Mouse (Mus musculus): ENCODE data around the gene Noxa1. TPM values are rescaled to one million over a fixed set of nuclear protein-coding genes. Genes with fewer than 3 reads are reported as not detected.

The Noxa1 gene
- polyA plus RNA-seq (2012; rRNA removed): 0.13 and 0.18 TPM in 2 replicates

GRCm38 (mm10) chr2:25095109-25095850 lies at the start of gene Noxa1:
TSS of gene Noxa1 (minus strand) at chr2:25095149.
- DNase-seq (ENCODE audit: low spot score): no peak

- no peak for DNase-seq (ENCODE audit: low spot score)
These were observed 47.0 kb upstream of the Noxa1 start for GRCm38 (mm10) chr2:25141921-25142320.

GRCm38 (mm10) chr2:25141185-25141584 lies 46.2 kb upstream of the Noxa1 start:
- DNase-seq (ENCODE audit: low spot score): no peak

GRCm38 (mm10) chr2:25137832-25138231 lies 42.9 kb upstream of the Noxa1 start:
- no peak for DNase-seq (ENCODE audit: low spot score)

GRCm38 (mm10) chr2:25131601-25132000 lies 36.7 kb upstream of the Noxa1 start:
- no peak for DNase-seq (ENCODE audit: low spot score)

- no peak for DNase-seq (ENCODE audit: low spot score)
These were observed 33.1 kb upstream of the Noxa1 start for GRCm38 (mm10) chr2:25128072-25128471.

GRCm38 (mm10) chr2:25127206-25127605 lies 32.3 kb upstream of the Noxa1 start:
- DNase-seq (ENCODE audit: low spot score): peak; percentile 61

GRCm38 (mm10) chr2:25126011-25127010 lies 31.4 kb upstream of the Noxa1 start:
- no peak for DNase-seq (ENCODE audit: low spot score)

- no peak for DNase-seq (ENCODE audit: low spot score)
These were observed 30.2 kb upstream of the Noxa1 start for GRCm38 (mm10) chr2:25125146-25125545.

GRCm38 (mm10) chr2:25124411-25124810 lies 29.5 kb upstream of the Noxa1 start:
- DNase-seq (ENCODE audit: low spot score): no peak

GRCm38 (mm10) chr2:25123527-25123926 lies 28.6 kb upstream of the Noxa1 start:
- no peak for DNase-seq (ENCODE audit: low spot score)

GRCm38 (mm10) chr2:25122666-25123065 lies 27.7 kb upstream of the Noxa1 start:
- DNase-seq (ENCODE audit: low spot score): no peak

- DNase-seq (ENCODE audit: low spot score): no peak
These were observed 26.0 kb upstream of the Noxa1 start for GRCm38 (mm10) chr2:25120963-25121362.

GRCm38 (mm10) chr2:25115442-25115841 lies 20.5 kb upstream of the Noxa1 start:
- no peak for DNase-seq (ENCODE audit: low spot score)

GRCm38 (mm10) chr2:25114308-25114707 lies 19.4 kb upstream of the Noxa1 start:
- DNase-seq (ENCODE audit: low spot score): no peak

GRCm38 (mm10) chr2:25111184-25111791 lies 16.3 kb upstream of the Noxa1 start:
- DNase-seq (ENCODE audit: low spot score): no peak

GRCm38 (mm10) chr2:25110505-25111183 lies 15.7 kb upstream of the Noxa1 start:
- DNase-seq (ENCODE audit: low spot score): no peak

- no peak for DNase-seq (ENCODE audit: low spot score)
These were observed 14.5 kb upstream of the Noxa1 start for GRCm38 (mm10) chr2:25109487-25109886.

- DNase-seq (ENCODE audit: low spot score): no peak
These were observed 11.1 kb upstream of the Noxa1 start for GRCm38 (mm10) chr2:25106045-25106444.

- DNase-seq (ENCODE audit: low spot score): no peak
These were observed 9.2 kb upstream of the Noxa1 start for GRCm38 (mm10) chr2:25104122-25104521.

GRCm38 (mm10) chr2:25099703-25100102 lies 4.8 kb upstream of the Noxa1 start:
- DNase-seq (ENCODE audit: low spot score): no peak

GRCm38 (mm10) chr2:25098956-25099355 lies 4.0 kb upstream of the Noxa1 start:
- no peak for DNase-seq (ENCODE audit: low spot score)
